Comparison of ENCODE assay signal across 8 mouse cellular contexts in genomic region chr6:125146148-125146547, GRCm38 (mm10). TPM values are rescaled to one million over a fixed set of nuclear protein-coding genes. Genes with fewer than 3 reads are reported as not detected.
DNase-seq lines count a peak whose midpoint lies in the region; ATAC-seq and TF ChIP-seq lines count a peak whose summit lies in the region.

No protein-coding gene starts in this region.

- 53% methylated on average over 7 of the region's 7 CpGs for WGBS in lung, embryonic 14.5 days
- WGBS in embryonic facial prominence, embryonic 15.5 days: 41% methylated on average over 7 of the region's 7 CpGs
- WGBS in intestine, embryonic 15.5 days: 61% methylated on average over 7 of the region's 7 CpGs
- WGBS in neural tube, embryonic 13.5 days: 51% methylated on average over 7 of the region's 7 CpGs

- peaks cover 10% of the 10 kb centered on the region; the same call in 1 of the 2 replicates for H3K4me1 ChIP-seq in lung, embryonic 14.5 days (ENCODE audit: insufficient read depth)
- peaks cover 46% of the 10 kb centered on the region for H3K4me1 ChIP-seq in embryonic facial prominence, embryonic 15.5 days
- peaks cover 40% of the 10 kb centered on the region for H3K4me1 ChIP-seq in intestine, embryonic 15.5 days (replicated peaks)
- H3K4me1 ChIP-seq in neural tube, embryonic 13.5 days (replicated peaks): peaks cover 51% of the 10 kb centered on the region

- H3K4me2 ChIP-seq in lung, embryonic 14.5 days: peak overlapping the region; percentile 82
- peak overlapping the region; percentile 68 for H3K4me2 ChIP-seq in embryonic facial prominence, embryonic 15.5 days (replicated peaks)
- peak overlapping the region; percentile 74 for H3K4me2 ChIP-seq in intestine, embryonic 15.5 days (replicated peaks)
- H3K4me2 ChIP-seq in neural tube, embryonic 13.5 days: peak overlapping the region; percentile 91

- no peaks in the 10 kb centered on the region for H3K9me3 ChIP-seq in lung, embryonic 14.5 days (ENCODE audit: low read depth, low read length)
- H3K9me3 ChIP-seq in embryonic facial prominence, embryonic 15.5 days (replicated peaks): no peaks in the 10 kb centered on the region
- H3K9me3 ChIP-seq in intestine, embryonic 15.5 days: no peaks in the 10 kb centered on the region
- H3K9me3 ChIP-seq in neural tube, embryonic 13.5 days: no peaks in the 10 kb centered on the region

- no peak overlapping the region for H3K27ac ChIP-seq in lung, embryonic 14.5 days (ENCODE audit: low read depth)
- H3K27ac ChIP-seq in embryonic facial prominence, embryonic 15.5 days (replicated peaks): peak overlapping the region; percentile 87; the same call in 1 of the 2 replicates
- 0 out of 2 replicates have a peak overlapping the region, but pooled peaks have one; percentile 22 for H3K27ac ChIP-seq in intestine, embryonic 15.5 days
- peak overlapping the region; percentile 94 for H3K27ac ChIP-seq in neural tube, embryonic 13.5 days (replicated peaks)

- peaks cover 35% of the 10 kb centered on the region for H3K36me3 ChIP-seq in lung, embryonic 14.5 days (ENCODE audit: insufficient read depth)
- H3K36me3 ChIP-seq in embryonic facial prominence, embryonic 15.5 days: peaks cover 31% of the 10 kb centered on the region
- peaks cover 26% of the 10 kb centered on the region for H3K36me3 ChIP-seq in intestine, embryonic 15.5 days
- peaks cover 39% of the 10 kb centered on the region for H3K36me3 ChIP-seq in neural tube, embryonic 13.5 days

- peak overlapping the region; percentile 66 for H3K9ac ChIP-seq in lung, embryonic 14.5 days
- H3K9ac ChIP-seq in embryonic facial prominence, embryonic 15.5 days: peak overlapping the region; percentile 55; the same call in 1 of the 2 replicates
- H3K9ac ChIP-seq in intestine, embryonic 15.5 days: peak overlapping the region; percentile 69
- H3K9ac ChIP-seq in neural tube, embryonic 13.5 days: peak overlapping the region; percentile 93

- DNase-seq in lung, embryonic 14.5 days: no peak
- DNase-seq in lung, postnatal 10 days: no peak
- no peak for DNase-seq in right cerebral cortex, postnatal 25 days
- no peak for DNase-seq in gastrocnemius, postnatal 10 days
- DNase-seq in adrenal gland, postnatal 10 days: no peak

- no peak for ATAC-seq in lung, embryonic 14.5 days (ENCODE audit: insufficient read depth)
- no peak for ATAC-seq in embryonic facial prominence, embryonic 15.5 days (ENCODE audit: insufficient number of reproducible peaks, low FRiP score, low TSS enrichment, low read depth)
- ATAC-seq in intestine, embryonic 15.5 days: no peak
- no peak for ATAC-seq in neural tube, embryonic 13.5 days (ENCODE audit: low read depth)

- no peak for TF ChIP-seq CTCF in lung, embryonic 14.5 days (IDR thresholded peaks at IDR 0.05; ENCODE audit: low read depth)

- no peaks in the 10 kb centered on the region for H3K27me3 ChIP-seq in lung, embryonic 14.5 days (ENCODE audit: insufficient read depth, low read length)
- no peaks in the 10 kb centered on the region for H3K27me3 ChIP-seq in embryonic facial prominence, embryonic 15.5 days
- no peaks in the 10 kb centered on the region for H3K27me3 ChIP-seq in intestine, embryonic 15.5 days (replicated peaks)
- H3K27me3 ChIP-seq in neural tube, embryonic 13.5 days: no peaks in the 10 kb centered on the region

- peak overlapping the region; percentile 58 for H3K4me3 ChIP-seq in lung, embryonic 14.5 days (ENCODE audit: low read depth, low read length)
- peak overlapping the region; percentile 65 for H3K4me3 ChIP-seq in embryonic facial prominence, embryonic 15.5 days (replicated peaks)
- peak overlapping the region; percentile 56 for H3K4me3 ChIP-seq in intestine, embryonic 15.5 days (replicated peaks)
- H3K4me3 ChIP-seq in neural tube, embryonic 13.5 days: peak overlapping the region; percentile 83

RNA-seq across cellular contexts. Expression of gene Iffo1, which starts 1.1 kb away (rescaled TPM):
- polyA plus RNA-seq in lung, embryonic 14.5 days (2014; fragmentation: Nextera tagmentation; extraction: Ambion mirVana): 6.0 and 6.2 TPM in 2 replicates
- polyA plus RNA-seq in embryonic facial prominence, embryonic 15.5 days (2015; fragmentation: Nextera tagmentation; extraction: Ambion mirVana): 30.3 and 37.6 TPM in 2 replicates
- polyA plus RNA-seq in intestine, embryonic 15.5 days (2015; fragmentation: Nextera tagmentation; extraction: Ambion mirVana): 6.9 and 7.2 TPM in 2 replicates
- 21.1 and 24.0 TPM in 2 replicates for polyA plus RNA-seq in neural tube, embryonic 13.5 days (2015; fragmentation: Nextera tagmentation; extraction: Ambion mirVana)
- total RNA-seq in gastrocnemius, postnatal 10 days (2021): 10 to 100 TPM; 50.8 to 60.1 TPM
- total RNA-seq in adrenal gland, postnatal 10 days (2021): 10 to 100 TPM; 16.7 to 30.1 TPM

RNA-seq across cellular contexts. Expression of gene Nop2, which starts 14.4 kb away (rescaled TPM):
- polyA plus RNA-seq in lung, embryonic 14.5 days (2014; fragmentation: Nextera tagmentation; extraction: Ambion mirVana): 58.5 and 70.6 TPM in 2 replicates
- polyA plus RNA-seq in embryonic facial prominence, embryonic 15.5 days (2015; fragmentation: Nextera tagmentation; extraction: Ambion mirVana): 57.5 and 58.3 TPM in 2 replicates
- polyA plus RNA-seq in intestine, embryonic 15.5 days (2015; fragmentation: Nextera tagmentation; extraction: Ambion mirVana): 68.1 and 70.3 TPM in 2 replicates
- 44.5 and 45.3 TPM in 2 replicates for polyA plus RNA-seq in neural tube, embryonic 13.5 days (2015; fragmentation: Nextera tagmentation; extraction: Ambion mirVana)
- total RNA-seq in gastrocnemius, postnatal 10 days (2021): 10 to 100 TPM; 16.0 to 21.1 TPM
- 10 to 100 TPM; 36.7 to 42.2 TPM for total RNA-seq in adrenal gland, postnatal 10 days (2021)

RNA-seq across cellular contexts. Expression of gene Gapdh, which starts 20.1 kb away (rescaled TPM):
- polyA plus RNA-seq in lung, embryonic 14.5 days (2014; fragmentation: Nextera tagmentation; extraction: Ambion mirVana): 1,954 TPM in 2 replicates
- 1,507 and 1,606 TPM in 2 replicates for polyA plus RNA-seq in embryonic facial prominence, embryonic 15.5 days (2015; fragmentation: Nextera tagmentation; extraction: Ambion mirVana)
- 2,230 and 2,316 TPM in 2 replicates for polyA plus RNA-seq in intestine, embryonic 15.5 days (2015; fragmentation: Nextera tagmentation; extraction: Ambion mirVana)
- polyA plus RNA-seq in neural tube, embryonic 13.5 days (2015; fragmentation: Nextera tagmentation; extraction: Ambion mirVana): 1,206 and 1,336 TPM in 2 replicates
- 1,000 to 10,000 TPM; 7,536 to 8,309 TPM for total RNA-seq in gastrocnemius, postnatal 10 days (2021)
- total RNA-seq in adrenal gland, postnatal 10 days (2021): 1,000 to 10,000 TPM; 1,844 to 1,863 TPM

RNA-seq across cellular contexts. Expression of gene Ncapd2, which starts 45.4 kb away (rescaled TPM):
- 151 and 167 TPM in 2 replicates for polyA plus RNA-seq in lung, embryonic 14.5 days (2014; fragmentation: Nextera tagmentation; extraction: Ambion mirVana)
- polyA plus RNA-seq in embryonic facial prominence, embryonic 15.5 days (2015; fragmentation: Nextera tagmentation; extraction: Ambion mirVana): 97.2 and 98.7 TPM in 2 replicates
- 83.3 and 96.9 TPM in 2 replicates for polyA plus RNA-seq in intestine, embryonic 15.5 days (2015; fragmentation: Nextera tagmentation; extraction: Ambion mirVana)
- polyA plus RNA-seq in neural tube, embryonic 13.5 days (2015; fragmentation: Nextera tagmentation; extraction: Ambion mirVana): 48.8 and 69.2 TPM in 2 replicates
- 10 to 100 TPM; 28.3 to 41.5 TPM for total RNA-seq in gastrocnemius, postnatal 10 days (2021)
- 10 to 100 TPM; 46.9 to 62.7 TPM for total RNA-seq in adrenal gland, postnatal 10 days (2021)

RNA-seq across cellular contexts. Expression of gene Mrpl51, which starts 45.5 kb away (rescaled TPM):
- polyA plus RNA-seq in lung, embryonic 14.5 days (2014; fragmentation: Nextera tagmentation; extraction: Ambion mirVana): 202 and 205 TPM in 2 replicates
- 198 and 212 TPM in 2 replicates for polyA plus RNA-seq in embryonic facial prominence, embryonic 15.5 days (2015; fragmentation: Nextera tagmentation; extraction: Ambion mirVana)
- 267 and 273 TPM in 2 replicates for polyA plus RNA-seq in intestine, embryonic 15.5 days (2015; fragmentation: Nextera tagmentation; extraction: Ambion mirVana)
- 143 and 158 TPM in 2 replicates for polyA plus RNA-seq in neural tube, embryonic 13.5 days (2015; fragmentation: Nextera tagmentation; extraction: Ambion mirVana)
- total RNA-seq in gastrocnemius, postnatal 10 days (2021): 100 to 1,000 TPM; 212 to 236 TPM
- total RNA-seq in adrenal gland, postnatal 10 days (2021): 100 to 1,000 TPM; 250 to 274 TPM
